Mouse (Mus musculus): ENCODE data around the gene Chic2.

GRCm38 (mm10) chr5:74998716-74999512 is 45.7 kb downstream of the Chic2 start:
- no peak for TF ChIP-seq CTCF (IDR thresholded peaks at IDR 0.05; ENCODE audit: borderline replicate concordance, insufficient read depth, low read length)
- TF ChIP-seq POLR2A (IDR thresholded peaks at IDR 0.05; ENCODE audit: low read depth, low read length) = no peak

Data from embryonic fibroblast, embryonic 13.5 days (primary cell).